Mouse (Mus musculus) right cerebral cortex, postnatal 36 days (tissue): ENCODE measurements around the gene Plod3.

Source experiments
- DNase-seq, 2 experiments: peaks; one replicate each; pipeline ENCODE4 v3.0.0; 2022; ENCODE audit warnings: low spot score in 2 of 2, mixed read lengths in 1 of 2

Gene Plod3

DNA sequence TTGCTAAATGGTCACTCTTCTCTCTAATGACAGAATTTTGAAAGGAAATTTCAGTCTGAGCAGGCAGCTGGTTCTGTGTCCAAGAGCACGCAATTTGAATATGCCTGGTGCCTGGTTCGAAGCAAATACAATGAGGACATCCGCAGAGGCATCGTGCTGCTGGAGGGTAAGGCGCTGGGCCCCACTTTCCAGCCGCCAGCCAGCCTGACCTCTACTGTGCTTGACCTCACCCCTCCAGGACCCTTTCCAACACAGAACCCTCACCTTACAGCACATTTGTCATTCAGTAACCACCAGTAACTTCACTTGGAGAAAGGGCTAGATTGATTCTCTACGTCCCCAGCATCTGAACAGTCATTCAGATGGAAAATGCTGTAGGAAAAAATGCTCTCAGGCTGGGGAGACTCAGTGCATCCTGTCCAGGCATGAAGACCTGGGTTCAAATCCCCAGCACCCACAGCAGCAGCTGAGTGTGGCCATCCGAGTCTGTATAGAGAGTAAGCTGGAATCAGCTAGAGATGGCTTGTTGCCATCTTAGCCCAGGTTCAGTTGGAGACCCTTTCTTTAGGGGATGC, 23.8 kb upstream of the Plod3 start:
- no peak for DNase-seq

- no peak for DNase-seq
These were observed 21.6 kb upstream of the Plod3 start for GRCm38 (mm10) chr5:136965210-136965609.

GRCm38 (mm10) chr5:136965686-136966085, 21.1 kb upstream of the Plod3 start:
- no peak for DNase-seq

DNA sequence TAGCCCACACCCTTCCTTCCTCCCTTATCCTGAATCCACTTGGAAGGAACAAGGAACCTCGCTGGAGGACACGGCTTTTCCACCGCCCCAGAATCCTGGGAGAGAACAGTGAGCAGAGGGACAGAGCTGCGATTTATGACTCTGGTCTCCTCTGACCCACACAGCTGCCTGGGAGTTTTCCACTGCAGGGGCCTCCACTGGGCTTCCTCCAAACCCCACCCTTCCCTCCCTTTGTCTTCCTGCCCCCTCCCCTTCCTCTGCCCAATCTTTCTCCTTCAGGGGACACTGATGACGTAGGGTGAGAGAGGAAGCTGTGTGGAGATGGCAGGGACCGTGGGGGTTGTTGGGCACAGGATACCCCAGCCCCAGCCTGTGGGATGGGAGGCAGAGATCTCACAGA, 20.5 kb upstream of the Plod3 start, which contains the start of gene Cldn15:
TSS of gene Cldn15 (plus strand) at position 286 of the 400 bp plus-strand sequence.
- no peak for DNase-seq

- DNase-seq: no peak
These were observed 19.9 kb upstream of the Plod3 start for GRCm38 (mm10) chr5:136966861-136967455.

DNA sequence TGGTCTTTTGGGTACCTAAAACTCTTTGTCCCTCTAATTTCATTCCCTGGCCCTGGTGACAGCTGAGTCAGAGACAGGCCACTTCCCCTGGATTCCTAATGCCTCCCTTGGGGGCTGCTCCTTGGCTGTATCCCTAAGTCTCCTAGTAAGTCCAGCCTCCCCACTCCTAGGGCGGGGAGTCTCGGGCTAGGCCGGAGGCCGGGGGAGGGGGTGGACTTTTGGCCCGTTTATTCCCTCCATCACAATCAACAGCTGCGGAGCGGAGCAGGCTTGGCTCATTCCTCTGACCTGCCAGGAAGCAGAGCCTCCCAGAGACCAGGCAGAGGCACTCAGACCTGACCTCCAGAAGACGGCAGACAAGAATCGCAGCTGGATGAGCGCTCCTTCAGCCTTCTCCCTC, 19.2 kb upstream of the Plod3 start:
- DNase-seq: no peak

- no peak for DNase-seq
These were observed 16.1 kb upstream of the Plod3 start for GRCm38 (mm10) chr5:136970703-136971102.

GRCm38 (mm10) chr5:136973670-136974069, 13.1 kb upstream of the Plod3 start:
- no peak for DNase-seq

- no peak for DNase-seq
These were observed 9.1 kb upstream of the Plod3 start for GRCm38 (mm10) chr5:136977769-136978168.

- no peak for DNase-seq
These were observed 7.1 kb upstream of the Plod3 start for GRCm38 (mm10) chr5:136979762-136980161.

DNA sequence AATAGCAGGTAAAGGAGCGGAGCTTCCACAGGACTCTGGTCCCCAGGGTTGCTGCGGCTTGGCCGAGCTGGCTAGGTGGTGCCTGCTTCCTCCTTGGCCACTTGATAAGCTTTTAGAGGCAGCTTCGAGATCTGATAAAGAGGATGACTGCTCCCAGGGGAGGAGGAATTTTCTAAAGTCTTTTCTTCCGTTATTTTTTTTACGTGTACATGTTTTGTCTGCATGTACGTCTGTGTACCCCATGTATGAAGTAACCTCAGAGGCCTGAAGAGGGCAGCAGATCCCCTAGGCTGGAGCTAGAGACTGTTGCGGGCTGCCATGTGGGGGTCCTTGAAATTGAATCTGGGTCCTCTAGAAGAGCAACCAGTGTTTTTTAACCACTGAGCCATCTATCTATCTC, 5.8 kb upstream of the Plod3 start:
- no peak for DNase-seq

GRCm38 (mm10) chr5:136982338-136982930, 4.4 kb upstream of the Plod3 start:
- DNase-seq: no peak

DNA sequence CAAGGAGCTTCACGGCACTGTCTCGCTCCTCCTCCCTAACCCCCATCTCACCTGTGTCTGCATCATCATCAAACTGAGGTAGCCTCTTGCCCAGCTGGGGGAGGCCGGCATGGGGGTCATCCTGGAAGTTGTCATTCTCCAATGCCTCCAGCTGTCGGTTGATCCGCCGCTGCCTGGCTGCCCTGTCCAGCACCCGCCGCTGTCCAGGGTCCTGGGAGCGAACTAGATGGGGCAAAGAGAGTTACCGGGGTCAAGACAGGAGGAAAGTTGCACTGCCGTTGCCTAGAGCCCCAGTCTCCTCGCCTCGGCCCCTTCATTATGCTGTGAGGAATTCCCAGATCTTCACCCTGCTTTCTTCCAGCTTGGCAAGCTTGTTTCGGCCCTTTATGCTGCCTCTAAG, 2.0 kb upstream of the Plod3 start:
- DNase-seq: no peak

DNA sequence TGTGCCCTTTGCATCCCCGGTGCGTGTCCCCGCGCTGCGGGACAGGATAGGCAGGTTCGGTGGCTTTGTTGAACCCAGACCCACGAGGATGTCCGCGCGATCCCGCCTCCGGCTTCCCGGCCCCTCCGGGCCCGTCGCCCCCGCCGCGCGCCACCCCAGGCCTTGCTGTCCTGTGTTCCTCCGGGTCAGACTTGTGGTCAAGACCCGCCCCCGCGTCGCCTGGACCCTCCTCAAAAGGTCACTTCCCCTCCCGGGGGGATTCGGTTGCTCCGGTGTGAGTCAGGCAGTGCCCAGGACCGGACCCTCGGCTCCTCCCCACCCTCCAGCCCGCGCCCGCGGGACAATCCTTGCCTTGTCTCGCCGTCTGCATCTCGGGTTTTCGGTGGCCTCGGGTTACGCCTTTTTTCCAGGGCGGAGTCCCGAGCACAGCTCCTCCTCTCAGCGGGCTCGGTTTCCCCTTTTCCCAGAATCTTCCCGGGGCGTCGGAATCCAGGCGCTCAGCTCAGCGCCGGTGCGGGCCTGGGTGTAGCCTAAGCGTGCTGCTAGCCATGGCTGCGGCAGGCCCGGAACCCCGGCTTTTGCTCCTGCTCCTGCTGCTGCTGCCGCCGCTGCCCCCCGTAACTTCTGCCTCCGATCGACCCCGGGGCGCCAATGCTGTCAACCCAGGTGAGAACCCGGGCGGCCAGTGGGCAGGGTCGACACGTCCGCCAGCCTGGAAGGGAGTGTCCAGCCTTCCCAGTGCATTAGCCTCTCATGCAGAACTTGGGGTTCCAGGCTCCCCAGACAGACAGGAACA, 517 bp downstream of the Plod3 start:
- DNase-seq: peak; percentile 73 to 77

DNA sequence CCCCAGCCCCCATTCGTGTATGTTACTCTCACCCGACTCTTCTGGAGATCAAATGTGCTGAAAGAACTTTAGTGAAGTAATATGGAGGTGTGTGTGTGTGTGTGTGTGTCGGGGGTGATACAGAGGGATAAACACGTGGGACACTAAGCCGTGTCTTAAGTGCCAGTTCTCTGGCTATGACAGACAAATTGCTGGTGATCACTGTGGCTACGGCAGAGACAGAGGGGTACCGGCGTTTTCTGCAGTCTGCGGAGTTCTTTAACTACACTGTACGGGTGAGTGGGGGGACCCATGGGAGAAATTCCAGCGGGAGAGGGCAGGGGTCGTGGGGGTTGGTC, 1.1 kb downstream of the Plod3 start, which contains the start of gene Znhit1:
TSS of gene Znhit1 (minus strand) at position 88 of the 338 bp plus-strand sequence.
- DNase-seq: no peak

DNA sequence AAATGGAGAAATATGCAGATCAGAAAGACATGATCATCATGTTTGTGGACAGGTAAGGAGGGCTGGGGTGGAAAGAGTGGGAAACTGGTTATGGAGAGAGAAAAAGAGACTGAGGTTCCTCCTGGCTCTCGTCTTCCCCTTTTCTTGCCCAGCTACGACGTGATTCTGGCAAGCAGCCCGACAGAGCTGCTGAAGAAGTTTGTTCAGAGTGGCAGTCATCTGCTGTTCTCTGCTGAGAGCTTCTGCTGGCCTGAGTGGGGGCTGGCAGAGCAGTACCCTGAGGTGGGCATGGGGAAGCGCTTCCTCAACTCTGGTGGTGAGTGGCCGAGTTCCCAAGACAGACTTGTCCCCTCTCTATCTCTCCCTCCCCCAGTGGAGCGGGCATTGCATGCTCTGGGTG, 1.6 kb downstream of the Plod3 start:
- DNase-seq: no peak

GRCm38 (mm10) chr5:136989801-136990200, 3.0 kb downstream of the Plod3 start:
- no peak for DNase-seq

DNA sequence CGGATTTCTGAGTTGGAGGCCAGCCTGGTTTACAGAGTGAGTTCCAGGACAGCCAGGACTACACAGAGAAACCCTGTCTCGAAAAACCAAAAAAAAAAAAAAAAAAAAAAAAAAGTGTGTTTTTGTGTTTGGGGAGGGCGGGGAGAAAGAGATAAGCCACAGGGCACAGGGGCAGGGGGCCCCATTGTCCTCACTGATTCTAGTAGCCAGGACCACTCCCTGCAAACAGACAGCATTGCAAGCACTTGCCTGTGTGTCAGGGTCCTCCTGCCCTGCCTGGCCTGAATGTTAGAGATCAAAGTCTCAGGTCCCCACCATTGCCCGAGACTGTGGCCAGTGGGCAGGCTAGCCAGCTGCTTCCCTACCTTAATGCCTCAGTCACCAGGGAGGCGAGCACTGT, 12.6 kb downstream of the Plod3 start:
- no peak for DNase-seq

- DNase-seq: no peak
These were observed 13.8 kb downstream of the Plod3 start for GRCm38 (mm10) chr5:137000612-137001011.

DNA sequence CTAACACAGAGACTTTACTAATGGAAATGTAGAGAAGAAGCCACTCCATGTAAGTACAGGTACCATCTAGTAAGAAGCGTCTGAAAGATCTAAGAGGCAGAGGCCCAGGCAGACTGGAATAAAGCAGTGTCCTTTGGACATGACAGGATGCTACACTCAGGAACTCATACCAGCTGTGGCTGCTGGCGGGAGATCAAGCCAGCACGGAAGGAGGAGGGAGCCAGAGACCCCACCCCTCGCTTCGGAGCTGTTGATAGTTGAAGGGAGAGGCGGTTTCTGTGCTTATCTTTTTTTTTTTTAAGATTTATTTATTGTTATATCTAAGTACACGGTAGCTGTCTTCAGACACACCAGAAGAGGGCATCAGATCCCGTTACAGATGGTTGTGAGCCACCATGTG, 20.5 kb downstream of the Plod3 start:
- DNase-seq: no peak

DNA sequence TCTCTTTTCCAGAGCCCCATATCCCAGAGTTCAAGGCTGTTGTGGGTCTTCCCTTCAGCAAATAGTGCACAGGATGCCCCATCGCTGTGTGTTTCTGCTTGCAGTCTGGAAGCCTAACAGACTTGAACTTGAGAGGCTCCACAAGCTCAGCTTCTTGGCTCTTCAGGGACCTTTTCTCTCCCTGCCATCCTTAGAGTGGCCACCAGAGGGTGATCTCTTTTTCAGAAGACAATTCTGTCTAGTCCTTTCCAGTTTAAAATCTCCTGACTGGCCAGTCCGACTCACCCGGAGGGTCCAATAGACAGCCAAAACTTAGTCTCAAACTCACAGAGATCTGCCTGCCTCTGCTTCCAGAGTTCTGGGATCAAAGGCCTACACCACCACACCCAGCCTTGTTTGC, 23.2 kb downstream of the Plod3 start:
- DNase-seq: no peak

- DNase-seq: no peak
These were observed 25.7 kb downstream of the Plod3 start for GRCm38 (mm10) chr5:137012401-137012950.
